Mouse (Mus musculus): ENCODE measurements at regions not wholly inside any gene's neighbourhood (a gene's known extent, or its start where the extent isn't known, plus 50 kb on each side); places are given as distances from the start of the nearest gene placed in this dataset.
A peak's percentile ranks its signal among the peaks of the same experiment; 100 is the strongest.

DNA sequence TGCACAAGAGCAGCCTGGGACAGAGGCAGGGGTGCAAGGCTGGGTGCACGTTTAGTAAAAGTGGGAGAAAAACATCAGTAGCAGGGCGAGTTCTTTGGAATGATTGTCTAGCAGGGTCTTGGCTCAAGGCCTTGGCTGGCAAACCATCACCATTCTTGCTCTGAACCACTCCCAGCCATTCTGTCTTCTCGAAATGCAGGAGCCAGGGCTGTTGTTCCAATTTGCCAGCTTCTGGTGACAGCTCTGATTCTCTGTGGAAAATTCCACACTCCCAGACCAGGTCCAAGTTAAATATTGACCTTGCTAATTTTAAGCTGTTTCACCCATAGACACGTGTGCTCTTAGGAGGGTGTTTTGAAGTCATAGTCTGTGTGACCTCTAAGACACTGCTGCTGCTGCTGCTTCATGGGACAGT lies 441.2 kb downstream of the Fgf9 start:
- no peaks in the 10 kb centered on the region for H3K27me3 ChIP-seq (ENCODE audit: low read depth, poor library complexity, severe bottlenecking)
- no peaks in the 10 kb centered on the region for H3K9me3 ChIP-seq (replicated peaks)
- no peak overlapping the region for H3K4me3 ChIP-seq
- no peaks in the 10 kb centered on the region for H3K36me3 ChIP-seq
- 83% methylated on average over 4 of the region's 4 CpGs for WGBS
- H3K27ac ChIP-seq = no peak overlapping the region
- DNase-seq (ENCODE audit: low spot score) = no peak
- H3K4me1 ChIP-seq = peaks cover 11% of the 10 kb centered on the region

DNA sequence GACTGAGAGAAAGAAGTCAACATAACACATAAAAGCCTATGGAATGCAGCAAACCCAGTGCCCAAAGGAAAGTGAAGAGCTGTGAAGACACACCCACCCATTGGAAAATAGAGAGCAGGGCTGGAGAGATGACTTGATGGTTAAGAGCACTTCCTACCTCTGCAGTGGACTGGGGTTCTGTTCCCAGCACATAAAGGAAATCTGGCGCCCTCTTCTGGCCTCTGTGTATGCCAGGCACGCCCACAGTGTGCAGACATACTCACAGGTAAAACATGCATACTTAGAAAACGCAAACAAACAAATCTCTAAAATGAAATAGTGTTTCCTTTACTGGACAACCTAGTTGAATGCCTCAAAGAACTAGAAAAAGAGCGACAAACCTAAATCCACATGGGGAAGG lies 440.4 kb downstream of the Fgf9 start:
- no peaks in the 10 kb centered on the region for H3K27me3 ChIP-seq (ENCODE audit: low read depth, poor library complexity, severe bottlenecking)
- no peaks in the 10 kb centered on the region for H3K36me3 ChIP-seq
- WGBS = 77% methylated on average over 4 of the region's 4 CpGs
- H3K4me1 ChIP-seq = peaks cover 6% of the 10 kb centered on the region
- no peak overlapping the region for H3K4me3 ChIP-seq
- DNase-seq (ENCODE audit: low spot score) = no peak
- no peaks in the 10 kb centered on the region for H3K9me3 ChIP-seq (replicated peaks)
- no peak overlapping the region for H3K27ac ChIP-seq

DNA sequence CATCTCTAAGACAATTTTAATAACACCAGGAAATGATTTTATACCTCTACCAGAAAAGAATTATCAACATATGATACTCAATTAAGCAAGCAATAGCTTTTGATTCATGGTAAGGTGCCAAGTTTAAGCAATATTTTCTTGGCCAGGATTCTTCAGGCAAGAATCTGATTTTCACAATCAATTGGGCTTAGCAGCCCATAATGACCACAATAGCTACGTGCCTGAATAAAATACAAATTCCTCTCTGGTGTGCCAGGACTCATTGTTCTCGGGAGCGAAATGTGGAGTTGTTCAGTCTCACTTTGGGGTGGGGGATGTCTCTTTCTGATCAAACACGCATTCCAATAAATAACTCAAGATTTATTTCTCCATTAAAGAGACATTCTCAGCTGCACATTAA lies 438.8 kb downstream of the Fgf9 start:
- no peaks in the 10 kb centered on the region for H3K9me3 ChIP-seq (replicated peaks)
- no peak for DNase-seq (ENCODE audit: low spot score)
- H3K4me1 ChIP-seq = peaks cover 9% of the 10 kb centered on the region
- no peaks in the 10 kb centered on the region for H3K36me3 ChIP-seq
- no peaks in the 10 kb centered on the region for H3K27me3 ChIP-seq (ENCODE audit: low read depth, poor library complexity, severe bottlenecking)
- 76% methylated on average over 4 of the region's 4 CpGs for WGBS
- H3K27ac ChIP-seq = no peak overlapping the region
- no peak overlapping the region for H3K4me3 ChIP-seq

DNA sequence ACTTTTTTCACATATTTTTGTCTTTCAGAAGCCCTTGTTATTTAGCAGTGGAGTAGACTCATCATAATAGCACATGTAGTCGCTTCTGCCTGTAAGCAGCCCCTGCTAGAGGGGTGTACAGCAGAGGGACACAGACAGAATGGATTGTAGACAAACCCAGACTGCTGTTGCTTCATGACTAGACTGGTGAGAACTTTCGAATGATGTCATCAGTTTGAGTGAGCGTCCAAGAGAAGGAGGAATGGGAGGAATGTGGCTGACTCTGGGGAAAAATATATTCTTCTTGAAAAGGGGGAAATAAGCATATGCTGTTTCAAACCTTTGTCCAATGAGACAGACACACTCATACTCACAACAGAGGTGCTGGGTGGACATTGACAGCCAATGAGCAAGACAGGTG lies 436.1 kb downstream of the Fgf9 start:
- 89% methylated on average over 3 of the region's 3 CpGs for WGBS
- Histone ChIP-seq H3K4me3 (no peak overlapping the region), H3K36me3 (no peaks in the 10 kb centered on the region), H3K9me3 (replicated peaks) (no peaks in the 10 kb centered on the region), H3K4me1 (peaks cover 17% of the 10 kb centered on the region), H3K27ac (no peak overlapping the region), H3K27me3 (ENCODE audit: low read depth, poor library complexity, severe bottlenecking) (no peaks in the 10 kb centered on the region)
- no peak for DNase-seq (ENCODE audit: low spot score)

DNA sequence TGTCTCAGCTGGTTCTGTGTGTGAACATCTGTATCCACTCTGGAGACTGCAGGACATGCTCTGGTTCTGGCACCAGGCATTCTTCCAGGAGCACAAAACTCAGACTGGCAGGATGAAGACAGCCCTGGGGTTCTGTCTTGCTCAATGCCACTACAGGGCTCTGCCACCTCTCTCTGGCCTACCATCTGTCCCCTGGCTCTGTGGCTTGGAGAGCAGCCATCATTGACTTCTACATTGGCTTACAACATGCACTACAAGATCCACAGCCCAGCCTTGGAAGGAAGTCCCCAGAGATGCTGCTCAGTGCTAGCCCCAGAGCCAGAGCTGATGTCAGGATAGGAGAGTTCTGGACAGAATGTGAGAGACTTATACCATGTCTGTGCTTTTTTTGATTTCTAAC lies 435.5 kb downstream of the Fgf9 start:
- Histone ChIP-seq H3K4me1 (peaks cover 17% of the 10 kb centered on the region), H3K36me3 (no peaks in the 10 kb centered on the region), H3K4me3 (no peak overlapping the region), H3K27me3 (ENCODE audit: low read depth, poor library complexity, severe bottlenecking) (no peaks in the 10 kb centered on the region), H3K9me3 (replicated peaks) (no peaks in the 10 kb centered on the region), H3K27ac (no peak overlapping the region)
- DNase-seq (ENCODE audit: low spot score) = no peak

DNA sequence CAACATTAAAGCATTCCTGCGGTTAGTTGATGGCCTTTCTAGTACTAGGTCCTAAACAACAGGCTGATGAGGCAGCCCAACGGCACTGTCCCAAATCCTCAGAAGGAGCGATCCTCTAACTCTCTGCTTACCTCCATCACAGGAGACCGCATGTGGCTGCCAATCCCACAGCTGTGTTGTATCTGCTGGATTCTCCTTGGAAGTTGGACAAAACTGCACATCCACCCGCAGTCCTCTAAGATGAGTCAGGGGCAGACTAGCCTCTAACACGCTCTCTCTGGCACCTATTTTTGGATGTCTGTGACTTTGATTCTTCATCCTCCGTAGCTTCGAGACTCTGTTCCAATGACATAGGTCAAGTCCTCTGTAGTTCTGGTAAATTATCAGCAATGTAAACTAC lies 432.5 kb downstream of the Fgf9 start:
- 90% methylated on average over 8 of the region's 8 CpGs for WGBS
- no peak overlapping the region for H3K27ac ChIP-seq
- peaks cover 33% of the 10 kb centered on the region for H3K4me1 ChIP-seq
- no peak for DNase-seq (ENCODE audit: low spot score)
- no peaks in the 10 kb centered on the region for H3K36me3 ChIP-seq
- no peak overlapping the region for H3K4me3 ChIP-seq
- no peaks in the 10 kb centered on the region for H3K9me3 ChIP-seq (replicated peaks)
- H3K27me3 ChIP-seq (ENCODE audit: low read depth, poor library complexity, severe bottlenecking) = no peaks in the 10 kb centered on the region

DNA sequence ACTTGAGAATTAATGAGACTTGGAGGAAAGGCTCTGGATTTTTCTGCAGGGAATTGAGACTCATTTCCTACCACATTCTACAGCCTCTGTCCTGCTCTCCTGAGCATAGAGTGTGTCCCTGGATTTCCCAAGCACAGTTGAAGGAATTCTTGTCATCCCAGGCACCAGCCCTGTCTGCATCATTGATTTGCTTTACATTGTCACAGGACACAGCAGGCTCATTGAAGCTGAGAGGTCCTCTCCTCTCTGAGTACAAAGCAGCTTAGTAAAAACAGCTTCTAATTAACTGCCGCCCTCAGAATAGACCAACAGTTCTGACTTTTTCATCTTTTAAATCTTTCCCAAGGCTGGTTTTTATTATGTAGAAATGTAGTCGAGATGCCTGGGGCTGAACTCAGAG lies 429.7 kb downstream of the Fgf9 start:
- H3K4me1 ChIP-seq = peaks cover 29% of the 10 kb centered on the region
- no peaks in the 10 kb centered on the region for H3K27me3 ChIP-seq (ENCODE audit: low read depth, poor library complexity, severe bottlenecking)
- WGBS = 31% methylated on average over 2 of the region's 2 CpGs
- no peaks in the 10 kb centered on the region for H3K36me3 ChIP-seq
- H3K9me3 ChIP-seq (replicated peaks) = no peaks in the 10 kb centered on the region
- no peak overlapping the region; the same call in 1 of the 2 replicates for H3K4me3 ChIP-seq
- H3K27ac ChIP-seq = peak overlapping the region; percentile 75
- no peak for DNase-seq (ENCODE audit: low spot score)

DNA sequence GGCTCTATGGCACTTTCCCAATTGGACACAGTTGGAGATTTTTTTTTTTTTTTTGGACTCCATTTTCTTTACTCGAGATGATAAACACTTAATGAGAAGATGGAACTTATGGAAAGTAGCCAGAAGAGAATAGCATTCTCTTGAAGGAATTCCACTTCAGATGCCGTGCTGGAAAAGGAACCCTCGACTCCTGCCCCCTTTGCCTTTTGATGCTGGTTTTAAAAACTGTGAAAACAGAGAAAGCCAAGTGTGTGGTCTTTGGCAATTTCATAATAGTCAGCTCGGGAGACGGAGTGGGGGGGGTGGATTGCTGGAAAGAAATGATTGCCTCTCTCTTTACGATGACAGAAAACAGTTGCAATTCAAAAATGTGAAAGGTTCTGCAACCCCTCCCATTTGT lies 429.2 kb downstream of the Fgf9 start:
- no peak for DNase-seq (ENCODE audit: low spot score)
- no peaks in the 10 kb centered on the region for H3K9me3 ChIP-seq (replicated peaks)
- H3K27ac ChIP-seq = peak overlapping the region; percentile 75
- H3K4me3 ChIP-seq = no peak overlapping the region; the same call in 1 of the 2 replicates
- peaks cover 29% of the 10 kb centered on the region for H3K4me1 ChIP-seq
- no peaks in the 10 kb centered on the region for H3K27me3 ChIP-seq (ENCODE audit: low read depth, poor library complexity, severe bottlenecking)
- 54% methylated on average over 6 of the region's 6 CpGs for WGBS
- H3K36me3 ChIP-seq = no peaks in the 10 kb centered on the region

DNA sequence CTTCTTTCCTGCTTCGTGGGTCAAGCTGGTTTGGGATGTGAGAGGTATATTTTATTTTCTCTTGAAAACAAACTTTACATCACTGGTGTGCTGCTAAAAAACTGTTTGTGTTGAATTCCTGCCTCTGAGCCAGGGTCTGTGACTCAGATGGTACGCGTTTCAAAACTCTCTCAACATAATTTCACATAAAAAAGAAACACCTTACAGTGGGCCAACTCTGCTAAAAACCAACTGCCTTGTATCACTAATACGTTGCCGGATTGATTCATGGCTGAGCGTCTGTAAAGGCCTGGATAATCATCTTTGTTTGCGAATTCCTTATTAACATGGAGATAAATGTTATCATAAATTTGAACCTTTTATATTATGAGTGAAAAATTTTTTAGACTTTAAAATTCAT lies 428.7 kb downstream of the Fgf9 start:
- no peaks in the 10 kb centered on the region for H3K9me3 ChIP-seq (replicated peaks)
- no peaks in the 10 kb centered on the region for H3K27me3 ChIP-seq (ENCODE audit: low read depth, poor library complexity, severe bottlenecking)
- 89% methylated on average over 7 of the region's 7 CpGs for WGBS
- no peaks in the 10 kb centered on the region for H3K36me3 ChIP-seq
- H3K27ac ChIP-seq = peak overlapping the region; percentile 7; the same call in 1 of the 2 replicates
- DNase-seq (ENCODE audit: low spot score) = no peak
- H3K4me1 ChIP-seq = peaks cover 26% of the 10 kb centered on the region
- no peak overlapping the region for H3K4me3 ChIP-seq

DNA sequence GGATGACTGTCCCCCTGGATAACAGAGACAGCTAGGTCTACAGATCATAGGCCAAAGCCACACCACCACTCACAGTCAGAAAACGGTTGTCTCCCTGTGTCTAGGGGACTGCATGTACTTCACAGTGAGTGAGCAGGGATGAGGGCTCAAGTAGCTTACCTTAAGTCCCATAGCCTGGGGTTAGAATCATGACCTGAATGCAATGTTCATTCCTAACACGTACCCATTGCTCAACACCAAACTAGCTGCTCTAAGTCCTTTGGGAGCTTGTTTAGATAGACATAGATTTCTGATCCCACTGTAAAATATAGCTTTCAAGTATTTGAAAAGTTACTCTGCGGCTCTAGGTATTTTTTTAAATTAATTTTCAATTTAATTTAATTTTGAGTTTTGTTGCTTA lies 426.6 kb downstream of the Fgf9 start:
- Histone ChIP-seq H3K36me3 (no peaks in the 10 kb centered on the region), H3K4me3 (no peak overlapping the region), H3K27ac (no peak overlapping the region), H3K9me3 (replicated peaks) (no peaks in the 10 kb centered on the region), H3K4me1 (peaks cover 18% of the 10 kb centered on the region), H3K27me3 (ENCODE audit: low read depth, poor library complexity, severe bottlenecking) (no peaks in the 10 kb centered on the region)
- DNase-seq (ENCODE audit: low spot score) = no peak
- WGBS = 93% methylated on average over 3 of the region's 3 CpGs

DNA sequence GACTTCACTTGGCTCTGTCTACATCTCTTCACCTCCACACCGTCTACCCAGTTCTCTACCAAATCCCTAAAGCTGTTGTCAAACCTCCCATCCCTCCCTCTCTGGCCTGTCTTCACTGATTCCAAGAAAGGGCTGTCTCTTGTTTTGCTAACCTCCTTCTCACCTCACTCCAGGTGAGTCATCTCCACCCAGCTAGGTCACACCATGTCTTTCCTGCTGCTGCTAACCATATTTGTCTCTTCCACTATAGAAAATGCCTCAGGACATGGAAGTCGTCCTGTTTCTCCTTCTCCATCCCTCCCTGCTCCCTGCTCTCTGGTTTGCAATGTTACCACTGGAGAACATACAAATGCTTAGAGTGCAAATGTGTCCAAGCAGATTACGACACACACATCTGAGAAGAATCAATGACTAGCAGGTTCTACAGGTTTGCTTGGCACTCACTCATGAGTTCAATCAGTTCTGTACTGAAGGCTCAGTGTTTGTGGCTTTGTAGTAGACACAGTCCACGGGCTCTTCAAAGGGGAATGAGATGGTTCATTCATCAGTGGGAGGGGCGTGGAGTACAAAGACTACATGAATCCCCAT lies 424.1 kb downstream of the Fgf9 start:
- Histone ChIP-seq H3K9me3 (replicated peaks) (no peaks in the 10 kb centered on the region), H3K36me3 (no peaks in the 10 kb centered on the region), H3K4me1 (peaks cover 7% of the 10 kb centered on the region), H3K27me3 (ENCODE audit: low read depth, poor library complexity, severe bottlenecking) (no peaks in the 10 kb centered on the region), H3K27ac (no peak overlapping the region), H3K4me3 (no peak overlapping the region)
- 81% methylated on average over 5 of the region's 5 CpGs for WGBS
- DNase-seq (ENCODE audit: low spot score) = no peak

DNA sequence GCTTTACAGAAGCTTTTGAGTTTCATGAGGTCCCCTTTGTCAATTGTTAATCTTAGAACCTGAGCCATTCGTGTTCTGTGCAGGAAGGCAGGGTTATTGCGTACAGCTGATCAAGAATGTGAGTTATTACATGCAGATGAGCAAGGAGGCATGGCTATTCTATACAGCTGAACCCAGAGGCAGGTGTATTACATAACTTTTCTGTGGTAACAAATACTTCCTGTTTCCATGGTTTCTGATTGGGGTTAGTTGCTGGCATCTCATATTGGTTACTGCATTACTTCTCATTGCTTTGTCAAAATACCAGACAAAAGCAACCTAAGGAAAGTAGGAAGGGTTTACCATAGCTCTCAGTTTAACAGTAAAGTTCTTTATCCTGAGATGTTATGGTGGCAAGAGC lies 421.8 kb downstream of the Fgf9 start:
- no peaks in the 10 kb centered on the region for H3K9me3 ChIP-seq (replicated peaks)
- H3K36me3 ChIP-seq = no peaks in the 10 kb centered on the region
- H3K4me3 ChIP-seq = no peak overlapping the region
- no peak for DNase-seq (ENCODE audit: low spot score)
- no peaks in the 10 kb centered on the region for H3K4me1 ChIP-seq
- no peaks in the 10 kb centered on the region for H3K27me3 ChIP-seq (ENCODE audit: low read depth, poor library complexity, severe bottlenecking)
- WGBS = 91% methylated on average over 2 of the region's 2 CpGs
- H3K27ac ChIP-seq = no peak overlapping the region

DNA sequence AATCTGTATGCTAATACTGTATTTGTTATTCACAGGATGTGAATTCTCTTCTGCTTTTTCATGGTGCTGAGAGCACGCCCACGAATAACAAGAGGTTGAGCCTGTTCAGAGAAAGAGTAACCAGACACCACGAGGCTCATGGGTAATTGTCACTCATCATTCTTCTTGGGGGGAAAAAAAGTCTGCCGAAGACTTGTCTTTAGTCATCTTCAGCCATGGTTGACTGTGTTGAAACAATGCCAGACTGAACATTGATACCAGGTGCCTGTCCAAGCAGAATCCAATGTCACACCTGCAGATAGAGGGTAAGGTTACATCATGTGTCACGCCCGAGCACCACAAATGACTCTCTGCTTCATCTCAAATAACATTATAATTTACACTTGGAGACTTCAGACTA lies 418.5 kb downstream of the Fgf9 start:
- Histone ChIP-seq H3K9me3 (replicated peaks) (no peaks in the 10 kb centered on the region), H3K27me3 (ENCODE audit: low read depth, poor library complexity, severe bottlenecking) (no peaks in the 10 kb centered on the region), H3K4me3 (no peak overlapping the region), H3K4me1 (no peaks in the 10 kb centered on the region), H3K36me3 (no peaks in the 10 kb centered on the region), H3K27ac (no peak overlapping the region)
- WGBS = 78% methylated on average over 6 of the region's 6 CpGs
- DNase-seq (ENCODE audit: low spot score) = no peak

DNA sequence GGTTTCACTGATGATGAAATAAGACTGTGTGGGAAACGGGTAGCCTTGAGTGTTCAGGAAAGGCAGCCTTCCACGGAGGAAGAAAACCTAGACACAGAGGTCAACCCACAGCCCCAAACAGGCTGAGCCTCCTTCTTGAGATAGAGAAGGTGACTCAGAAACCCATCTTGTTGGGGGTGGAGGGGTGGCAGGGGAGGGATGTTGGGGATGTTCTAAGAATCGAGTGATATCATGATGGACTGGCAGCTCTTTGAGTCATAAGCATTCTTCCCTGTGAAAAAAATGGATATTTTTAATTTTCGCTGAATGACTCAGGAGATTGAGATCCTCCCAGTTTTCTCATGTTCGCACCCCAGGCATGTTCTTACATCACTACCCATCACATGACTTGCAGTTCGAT lies 417.5 kb downstream of the Fgf9 start:
- H3K36me3 ChIP-seq = no peaks in the 10 kb centered on the region
- DNase-seq (ENCODE audit: low spot score) = no peak
- H3K27ac ChIP-seq = no peak overlapping the region
- WGBS = 93% methylated on average over 6 of the region's 6 CpGs
- no peaks in the 10 kb centered on the region for H3K9me3 ChIP-seq (replicated peaks)
- H3K27me3 ChIP-seq (ENCODE audit: low read depth, poor library complexity, severe bottlenecking) = no peaks in the 10 kb centered on the region
- H3K4me3 ChIP-seq = no peak overlapping the region
- no peaks in the 10 kb centered on the region for H3K4me1 ChIP-seq

Data from limb, embryonic 10.5 days (tissue).